Mouse (Mus musculus) cerebellum, postnatal 25 days (tissue): ENCODE results near the gene Emc10.

Experiments used
- DNase-seq, 2 experiments: peaks; one replicate each; pipeline ENCODE4 v3.0.0; 2021; ENCODE audit warnings: mixed read lengths in 2 of 2

The Emc10 gene

GRCm38 (mm10) chr7:44495992-44496770 is at the start of gene Emc10, which contains the start of gene Fam71e1:
TSS of gene Emc10 (minus strand) at chr7:44496529.
TSS of gene Fam71e1 (plus strand) at chr7:44496581.
- DNase-seq: peak; percentile 99

- no peak for DNase-seq
Measured at GRCm38 (mm10) chr7:44543071-44543470, 46.7 kb upstream of the Emc10 start.

DNA sequence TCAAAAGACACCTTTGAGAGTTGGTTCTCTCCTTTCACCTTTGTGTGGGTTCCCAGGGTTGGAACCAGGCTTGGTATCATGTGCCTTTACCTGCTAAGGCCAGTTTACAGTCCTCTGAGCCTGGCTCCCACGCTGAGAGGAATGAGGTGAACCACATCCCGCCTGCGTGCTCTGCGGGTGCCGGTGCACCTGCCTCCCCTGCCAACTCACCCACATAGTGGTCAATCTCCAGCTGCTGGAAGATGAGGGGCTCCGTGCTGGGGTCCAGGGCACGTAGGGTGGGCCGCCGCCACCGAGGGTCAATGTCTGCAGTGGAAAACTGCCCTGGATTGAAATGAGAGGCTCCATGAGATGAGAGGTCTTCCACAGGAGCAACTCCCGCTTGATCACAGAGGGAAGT is 46.2 kb upstream of the Emc10 start:
- DNase-seq: no peak

GRCm38 (mm10) chr7:44538756-44539624 is 42.7 kb upstream of the Emc10 start:
- no peak for DNase-seq

- DNase-seq: peak; percentile 79 to 87
Measured at GRCm38 (mm10) chr7:44537496-44537895, 41.2 kb upstream of the Emc10 start.

GRCm38 (mm10) chr7:44537009-44537408 is 40.7 kb upstream of the Emc10 start:
- peak in 1 of 2 experiments; percentile 49 for DNase-seq

- DNase-seq: peak; percentile 83 to 94
Measured at GRCm38 (mm10) chr7:44536590-44536968, 40.2 kb upstream of the Emc10 start.

DNA sequence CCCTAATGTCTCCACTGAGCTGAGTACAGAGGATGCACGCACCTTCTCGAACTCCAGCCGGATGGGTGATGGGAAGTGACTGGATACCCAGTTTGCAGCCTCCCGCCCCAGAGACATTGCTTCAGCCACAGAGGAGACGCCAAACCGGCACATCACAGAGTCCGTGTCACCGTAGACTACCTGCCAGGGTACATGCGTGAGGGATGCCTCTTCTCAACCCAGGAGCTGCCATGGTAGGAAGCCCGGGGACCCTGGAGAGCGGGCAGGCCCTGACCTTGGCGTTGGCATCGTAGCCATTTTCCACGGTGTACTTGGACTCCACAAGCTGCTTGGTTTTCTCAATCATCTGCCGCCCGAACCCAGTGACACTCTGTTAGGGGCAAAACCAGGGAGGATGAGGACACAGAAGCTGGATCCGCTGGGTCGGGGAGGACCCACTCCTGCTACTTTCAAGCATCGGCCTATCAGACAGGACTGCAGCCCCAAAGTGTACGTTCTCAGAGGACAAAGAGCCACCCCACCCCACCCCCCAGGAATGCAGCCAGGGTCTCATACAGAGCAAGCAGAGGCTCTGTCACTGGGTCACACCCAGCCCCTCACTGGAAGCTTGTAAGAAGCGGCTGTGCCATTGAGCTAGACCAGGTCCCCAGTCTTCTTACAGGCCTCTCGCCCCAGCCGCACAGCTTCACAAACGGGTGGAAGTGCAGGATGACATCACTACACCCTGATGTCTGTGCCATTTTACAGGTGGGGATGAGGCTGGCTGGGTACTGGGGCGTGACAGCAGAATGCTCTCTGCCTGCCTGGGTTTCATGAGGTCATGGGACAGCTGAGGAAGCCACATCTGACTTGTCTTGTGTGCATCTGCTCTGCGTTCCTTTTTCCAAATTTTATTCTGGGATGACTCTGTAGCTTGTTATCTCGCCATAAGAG is 39.6 kb upstream of the Emc10 start:
- DNase-seq: no peak

DNA sequence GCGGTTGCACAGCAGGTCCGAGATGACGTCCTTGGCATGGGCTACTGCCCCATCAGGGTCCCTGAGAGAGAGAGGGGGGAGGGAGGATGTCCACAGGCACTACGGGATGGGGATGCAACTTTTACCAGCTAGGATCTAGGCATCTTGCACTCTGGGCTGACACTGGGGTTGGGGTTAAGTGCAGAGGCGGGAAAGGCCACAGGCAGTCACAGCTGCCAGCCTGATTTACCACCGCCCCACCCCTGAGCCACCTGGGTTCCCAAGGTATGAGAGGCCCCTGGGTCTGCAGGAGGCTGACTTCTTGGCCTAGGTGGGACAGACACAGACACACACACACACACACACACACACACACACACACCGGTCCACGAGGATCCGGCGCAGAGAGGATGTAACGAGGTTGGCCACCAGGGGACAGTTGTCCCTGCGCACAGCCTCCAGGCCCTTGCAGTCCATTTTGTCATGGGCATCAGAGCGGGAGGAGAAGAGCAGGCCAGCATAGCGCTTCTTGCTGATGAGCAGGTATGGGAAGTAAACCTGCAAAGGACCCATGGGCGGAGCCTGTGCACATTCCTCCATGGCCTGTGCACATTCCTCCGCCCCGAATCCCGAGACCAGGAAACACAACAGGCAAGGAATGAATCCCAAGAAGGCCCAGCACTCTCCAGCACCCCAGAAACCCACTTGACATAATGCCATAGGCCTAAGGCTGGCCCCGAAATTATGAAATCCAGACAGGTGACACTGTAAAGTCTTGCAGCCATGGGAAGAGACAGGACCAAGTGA is 38.5 kb upstream of the Emc10 start:
- no peak for DNase-seq

DNA sequence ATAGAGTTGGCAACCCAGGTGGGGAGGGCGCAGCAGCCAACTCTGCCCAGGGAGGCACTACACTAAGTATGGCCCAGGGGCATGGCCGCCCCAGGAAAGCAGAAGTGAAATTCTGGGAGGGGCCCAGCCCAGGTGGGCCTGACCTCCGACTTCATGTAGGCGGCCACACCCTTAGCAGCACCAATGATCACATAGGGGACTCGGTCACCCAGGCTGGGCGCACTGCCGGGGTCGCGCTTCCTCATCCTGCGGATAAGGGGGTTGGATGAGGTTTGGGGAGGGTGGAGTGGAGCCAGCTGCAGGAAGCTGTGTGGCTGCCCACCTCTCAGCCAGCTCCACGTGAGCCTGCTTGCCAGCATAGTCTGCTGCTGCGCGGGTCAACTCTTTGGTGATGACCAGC is 37.9 kb upstream of the Emc10 start:
- DNase-seq: no peak

- DNase-seq: no peak
Measured at GRCm38 (mm10) chr7:44533746-44534045, 37.4 kb upstream of the Emc10 start.

DNA sequence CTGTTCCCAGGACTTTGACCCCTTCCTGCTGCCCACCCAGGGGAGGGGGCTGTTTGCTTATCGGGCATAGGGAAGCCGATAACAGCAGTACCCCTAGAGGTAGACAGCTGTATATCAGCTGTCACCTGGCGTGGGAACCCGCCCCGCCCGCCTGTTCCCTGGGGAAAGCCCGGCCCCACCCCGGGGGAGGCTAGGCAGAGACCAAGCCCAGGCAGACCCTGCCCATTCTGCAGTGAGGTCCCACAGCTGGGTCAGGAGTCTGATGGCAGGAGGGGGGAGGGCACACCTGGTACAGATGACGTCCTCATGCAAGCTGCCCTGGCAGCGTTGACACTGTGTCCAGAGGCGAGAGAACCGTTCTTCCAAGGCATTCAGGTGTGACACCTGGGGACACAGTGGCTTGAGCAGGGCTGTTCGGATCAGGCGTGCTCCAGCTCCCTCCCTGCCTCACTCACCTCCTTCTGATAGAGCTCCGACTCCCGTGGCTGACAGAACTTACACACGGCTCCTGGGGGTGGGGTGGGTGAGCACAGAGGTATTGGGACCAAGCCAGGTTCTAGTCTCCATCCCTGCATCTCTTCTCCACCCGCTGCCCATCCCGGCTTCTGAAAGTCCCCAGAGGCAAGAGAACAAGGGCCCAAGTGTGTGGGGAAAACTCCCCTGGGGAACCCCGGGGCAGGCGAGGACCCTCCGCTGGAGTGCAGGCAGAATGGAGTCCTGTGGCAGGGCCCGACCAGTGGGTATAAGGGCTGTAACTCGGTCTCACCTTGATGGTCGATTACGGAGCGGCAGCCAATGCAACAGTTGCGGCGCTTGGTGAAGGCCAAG is 36.8 kb upstream of the Emc10 start:
- no peak for DNase-seq

DNA sequence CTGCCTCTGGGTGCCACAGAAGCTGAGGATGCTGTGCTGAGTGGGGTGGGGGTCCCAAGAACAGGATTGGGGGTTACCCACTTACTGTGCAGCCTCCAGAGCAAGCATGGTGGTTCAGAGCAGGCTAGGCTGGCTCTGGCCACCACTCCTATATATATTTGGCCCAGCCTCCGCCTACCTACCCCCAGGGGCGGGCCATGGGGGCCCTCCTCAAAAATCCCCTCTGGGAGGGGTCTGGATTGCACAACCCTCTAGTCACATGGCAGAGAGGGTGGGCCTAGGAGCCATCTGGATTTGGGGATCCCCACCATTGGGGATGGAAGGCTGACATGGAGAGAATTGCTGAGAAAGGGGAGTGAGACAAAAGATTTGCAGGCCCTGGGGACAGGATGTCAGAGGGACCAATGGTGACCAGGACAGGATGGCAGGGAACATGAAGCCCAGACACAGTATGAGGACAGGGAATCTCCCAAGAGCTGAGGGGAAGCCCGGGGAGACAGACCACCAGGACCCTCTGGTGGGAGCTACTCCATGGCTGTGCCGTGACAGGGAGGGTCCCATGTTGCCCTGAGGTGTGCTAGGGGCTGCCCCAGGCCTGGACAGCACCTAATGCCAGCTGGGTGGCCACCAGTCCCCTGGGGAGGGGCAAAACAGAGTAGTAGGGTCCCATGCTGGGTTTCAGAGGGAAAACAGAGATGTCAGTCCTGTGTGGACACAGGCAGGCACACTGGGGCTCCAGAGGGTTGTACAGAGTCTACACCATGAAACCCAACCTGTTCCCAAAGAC is 35.8 kb upstream of the Emc10 start, which contains the start of gene Spib:
Gene Spib, minus strand, starts transcription at position 126 of the 787 bp plus-strand sequence.
- no peak for DNase-seq

GRCm38 (mm10) chr7:44531207-44531606 is 34.9 kb upstream of the Emc10 start:
- DNase-seq: no peak

GRCm38 (mm10) chr7:44530507-44530906 is 34.2 kb upstream of the Emc10 start:
- DNase-seq: no peak

GRCm38 (mm10) chr7:44529518-44529917 is 33.2 kb upstream of the Emc10 start:
- DNase-seq: no peak

GRCm38 (mm10) chr7:44527483-44528398 is 31.4 kb upstream of the Emc10 start:
- peak; percentile 82 to 88 for DNase-seq

DNA sequence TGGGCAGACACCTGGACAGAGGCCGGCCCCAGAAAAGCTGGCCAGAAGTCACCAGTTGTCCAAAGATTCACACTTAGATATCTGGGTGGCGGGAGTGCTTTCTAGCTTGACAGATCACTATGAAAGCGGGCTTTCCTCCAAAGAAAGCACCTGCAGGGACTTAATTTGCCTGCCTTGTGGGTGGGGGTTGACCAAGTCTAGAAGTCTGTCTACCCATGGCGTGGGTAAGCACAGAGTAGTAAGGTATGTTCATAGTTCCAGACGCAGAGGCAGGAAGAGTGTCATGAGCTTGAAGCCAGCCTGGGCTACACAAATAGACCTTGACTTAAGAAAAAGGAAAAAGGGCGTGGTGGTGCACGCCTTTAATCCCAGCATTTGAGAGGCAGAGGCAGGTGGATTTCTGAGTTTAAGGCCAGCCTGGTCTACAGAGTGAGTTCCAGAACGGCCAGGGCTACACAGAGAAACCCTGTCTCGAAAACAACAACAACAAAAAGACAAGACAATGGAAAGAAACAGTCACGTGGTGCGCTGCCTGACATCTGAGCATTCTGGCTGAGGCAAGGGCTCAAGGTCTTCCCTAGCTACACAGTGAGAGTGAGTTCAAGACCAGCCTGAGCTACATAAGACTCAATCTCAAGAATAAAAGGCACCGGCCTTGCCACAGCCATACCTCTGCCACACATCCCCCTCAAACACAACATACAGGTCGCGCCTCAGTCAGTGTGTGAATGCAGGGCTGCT is 30.3 kb upstream of the Emc10 start:
- no peak for DNase-seq
